Mouse (Mus musculus) liver, embryonic 14.5 days (tissue): ENCODE data around the gene Hspa4. TPM values are rescaled to one million over a fixed set of nuclear protein-coding genes. Genes with fewer than 3 reads are reported as not detected.
"Not testable (repeated sequence)": the region's sequence is repeated elsewhere in the genome, so short reads cannot be mapped to it uniquely, and the experiment has no call there.

ENCODE experiments used
- ATAC-seq: fragments of 200-750 bp; cut with Nextera tagmentation; 2 replicates; pipeline ENCODE4 v1.8.0; 2017; ENCODE audit warnings: moderate number of reproducible peaks, mild to moderate bottlenecking, moderate library complexity; ENCODE audit not compliant: insufficient read depth
- DNase-seq, 3 experiments: peaks; one replicate each; pipeline ENCODE4 v3.0.0-alpha.2; 2012 to 2013; ENCODE audit warnings: low read depth in 3 of 3, low spot score in 3 of 3
- H3K27ac ChIP-seq: fragments of 300-500 bp; sonication (generic); 2 replicates; pipeline ENCODE4 v1.5.1; 2014; ENCODE audit warnings: moderate library complexity, mild to moderate bottlenecking, control low read depth, inconsistent platforms
- H3K27me3 ChIP-seq: fragments of 300-500 bp; sonication (generic); 2 replicates; pipeline ENCODE4 v1.6.1; 2014; ENCODE audit warnings: mild to moderate bottlenecking, low read length, moderate library complexity; ENCODE audit not compliant: control insufficient read depth, insufficient read depth
- H3K36me3 ChIP-seq: fragments of 300-500 bp; sonication (generic); replicated peaks from 2 replicates; pipeline ENCODE4 v1.6.1; 2014; ENCODE audit warnings: low read depth; ENCODE audit not compliant: control insufficient read depth, insufficient read depth
- H3K4me1 ChIP-seq, 2 experiments: fragments of 200-500 bp in 1 of 2; fragments of 300-500 bp in 1 of 2; sonication (generic) in 1 of 2; replicated peaks; 2 replicates each; pipeline ENCODE4 v1.6.1; 2012 to 2014; ENCODE audit warnings: antibody characterized with exemption in 1 of 2, inconsistent platforms in 1 of 2, low read length in 1 of 2; ENCODE audit not compliant: control insufficient read depth in 2 of 2, insufficient read depth in 2 of 2
- H3K4me2 ChIP-seq: fragments of 300-500 bp; sonication (generic); 2 replicates; pipeline ENCODE4 v1.6.1; 2014; ENCODE audit warnings: low read depth, mild to moderate bottlenecking, control low read depth, moderate library complexity
- H3K4me3 ChIP-seq, 2 experiments: fragments of 200-500 bp in 1 of 2; fragments of 300-500 bp in 1 of 2; sonication (generic) in 1 of 2; 2 replicates each; pipeline ENCODE4 v1.5.1; 2012 to 2014; ENCODE audit warnings: low read depth in 2 of 2, low read length in 2 of 2, mild to moderate bottlenecking in 2 of 2, control low read depth in 1 of 2, inconsistent platforms in 1 of 2, moderate library complexity in 1 of 2; ENCODE audit not compliant: insufficient read depth in 1 of 2
- H3K9ac ChIP-seq: fragments of 300-500 bp; sonication (generic); replicated peaks from 2 replicates; pipeline ENCODE4 v1.6.1; 2014; ENCODE audit warnings: mild to moderate bottlenecking, control low read depth, moderate library complexity
- H3K9me3 ChIP-seq: fragments of 300-500 bp; sonication (generic); 2 replicates; pipeline ENCODE4 v1.6.1; 2016; ENCODE audit warnings: low read length, mixed read lengths; ENCODE audit not compliant: control insufficient read depth
- CTCF ChIP-seq: IDR thresholded peaks from 2 replicates; pipeline ENCODE4 v1.5.1; 2016; ENCODE audit warnings: antibody characterized with exemption, low read depth, control low read depth
- EP300 ChIP-seq: IDR thresholded peaks from 2 replicates; pipeline ENCODE4 v1.6.1; 2016; ENCODE audit warnings: antibody characterized with exemption, low read depth
- WGBS: fragments of 180-500 bp; shearing (Covaris S2); extraction: QIAGEN DNeasy Blood & Tissue Kit; methylation state at CpG from one replicate; pipeline ENCODE4 v1.1.7; 2014; ENCODE audit not compliant: insufficient replicate concordance; 5-methylcytosine and 5-hydroxymethylcytosine counted together
- polyA plus RNA-seq, 2 experiments: library from polyadenylated mRNA; depleted of rRNA in 1 of 2; stranded (reverse) in 1 of 2; unstranded in 1 of 2; fragments of >200 nt; fragmentation: Nextera tagmentation in 1 of 2; extraction: Ambion mirVana in 1 of 2; gene quantifications; 2 replicates each; pipeline versions ENCODE4 v1.2.1 to v1.2.3; 2012 to 2014

The Hspa4 gene
- polyA plus RNA-seq, 2 experiments: 26.6 to 47.0 TPM

- no peak overlapping the region for H3K9ac ChIP-seq
- TF ChIP-seq EP300 (no peak), CTCF (no peak)
- H3K4me3 ChIP-seq: no peak overlapping the region
- DNase-seq: no peak
- H3K36me3 ChIP-seq: peaks cover 7% of the 10 kb centered on the region
- H3K9me3 ChIP-seq: no peaks in the 10 kb centered on the region
- H3K4me1 ChIP-seq: no peaks in the 10 kb centered on the region
- no peak overlapping the region for H3K4me2 ChIP-seq
- no peaks in the 10 kb centered on the region for H3K27me3 ChIP-seq
- no peak overlapping the region for H3K27ac ChIP-seq
- ATAC-seq: no peak
- WGBS: 75% methylated on average over 6 of the region's 6 CpGs
Measured at GRCm38 (mm10) chr11:53331121-53331520, 30.9 kb upstream of the Hspa4 start.

GRCm38 (mm10) chr11:53330325-53330724 lies 30.1 kb upstream of the Hspa4 start:
- ATAC-seq: no peak

GRCm38 (mm10) chr11:53324512-53324968 lies 24.3 kb upstream of the Hspa4 start, which contains the start of gene Zcchc10:
Gene Zcchc10 (plus strand): TSS chr11:53324679.
- H3K27ac ChIP-seq: no peak within 1 kb of the TSS
- DNase-seq (peak; percentile 79 to 84 (median 79)), ATAC-seq (peak; percentile 94)
- H3K4me2 ChIP-seq: peak within 1 kb of the TSS; percentile 96
- no peaks in the 10 kb centered on the region for H3K27me3 ChIP-seq
- peak within 1 kb of the TSS; percentile 76 to 82 for H3K4me3 ChIP-seq
- no peaks in the 10 kb centered on the region for H3K9me3 ChIP-seq
- WGBS: under 1% methylated on average over 21 of the region's 21 CpGs
- H3K9ac ChIP-seq: peak within 1 kb of the TSS; percentile 74
- peaks cover 2% of the 10 kb centered on the region; the same call in 1 of the 2 replicates for H3K36me3 ChIP-seq
- peaks cover 10 to 12% of the 10 kb centered on the region in 2 experiments for H3K4me1 ChIP-seq
- TF ChIP-seq EP300 (no peak), CTCF (no peak)

More at GRCm38 (mm10) chr11:53330325-53330724, 30.1 kb upstream of the Hspa4 start:
- Histone ChIP-seq H3K36me3 (peaks cover 7% of the 10 kb centered on the region), H3K9me3 (no peaks in the 10 kb centered on the region), H3K4me3 (no peak overlapping the region), H3K27ac (no peak overlapping the region), H3K4me2 (no peak overlapping the region), H3K4me1 (peaks cover 6 to 7% of the 10 kb centered on the region in 2 experiments), H3K27me3 (no peaks in the 10 kb centered on the region), H3K9ac (no peak overlapping the region)
- no peak for TF ChIP-seq CTCF
- no peak for TF ChIP-seq EP300
- 35% methylated on average over 7 of the region's 7 CpGs for WGBS
- DNase-seq: no peak

- H3K9ac ChIP-seq, ATAC-seq, DNase-seq, H3K27me3 ChIP-seq, H3K27ac ChIP-seq, H3K36me3 ChIP-seq, H3K9me3 ChIP-seq, H3K4me3 ChIP-seq, H3K4me1 ChIP-seq, H3K4me2 ChIP-seq: not testable (repeated sequence)
- WGBS: 77% methylated on average over 13 of the region's 13 CpGs
Measured at GRCm38 (mm10) chr11:53319867-53320266, 19.6 kb upstream of the Hspa4 start.

- 71% methylated on average over 3 of the region's 3 CpGs for WGBS
- H3K27me3 ChIP-seq, H3K4me3 ChIP-seq, H3K9ac ChIP-seq, DNase-seq, H3K27ac ChIP-seq, ATAC-seq, H3K9me3 ChIP-seq, H3K36me3 ChIP-seq, H3K4me1 ChIP-seq, H3K4me2 ChIP-seq: not testable (repeated sequence)
Measured at GRCm38 (mm10) chr11:53318568-53318967, 18.3 kb upstream of the Hspa4 start.
